Mouse (Mus musculus): ENCODE measurements around the gene Ube2g2. TPM values are rescaled to one million over a fixed set of nuclear protein-coding genes. Genes with fewer than 3 reads are reported as not detected.
A peak's percentile ranks its signal among the peaks of the same experiment; 100 is the strongest.

Ube2g2 gene
- polyA plus RNA-seq, 1 experiment: 40.2 TPM

DNA sequence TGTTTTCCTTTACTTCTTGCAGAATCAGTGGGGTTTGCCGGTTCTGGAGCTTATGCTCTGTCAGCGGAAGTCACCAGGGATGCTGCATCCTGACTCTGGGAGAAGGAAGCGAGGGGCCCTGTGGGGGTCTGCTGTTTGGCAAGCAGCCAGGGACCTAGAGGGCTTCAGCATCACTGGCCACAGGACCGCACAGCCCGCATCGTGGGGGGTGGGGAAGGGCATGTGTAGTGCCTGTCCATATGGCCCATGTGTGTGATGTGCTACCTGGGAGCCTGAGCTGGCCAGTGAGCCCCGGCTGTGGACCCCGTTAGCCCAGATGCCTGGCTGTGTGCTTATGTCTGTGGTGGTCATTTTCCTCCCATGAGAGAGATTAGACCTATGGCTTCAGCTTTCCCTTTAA is 32.3 kb upstream of the Ube2g2 start:
- Histone ChIP-seq H3K27me3 (ENCODE audit: control insufficient read depth, insufficient read depth, low read length, poor library complexity, severe bottlenecking) (no peaks in the 10 kb centered on the region), H3K36me3 (ENCODE audit: control insufficient read depth, insufficient read depth, low read length, poor library complexity, severe bottlenecking) (peaks cover 13% of the 10 kb centered on the region), H3K4me1 (ENCODE audit: control insufficient read depth, insufficient read depth, low read length) (peaks cover 8% of the 10 kb centered on the region), H3K4me3 (ENCODE audit: low read depth, low read length) (no peak overlapping the region), H3K9ac (ENCODE audit: low read depth, poor library complexity, severe bottlenecking) (no peak overlapping the region), H3K27ac (ENCODE audit: insufficient read depth, low read length) (no peak overlapping the region), H3K9me3 (replicated peaks; ENCODE audit: control insufficient read depth, insufficient read depth, low read length, poor library complexity, severe bottlenecking) (no peaks in the 10 kb centered on the region)
- no peak for TF ChIP-seq POLR2A (IDR thresholded peaks at IDR 0.05; ENCODE audit: insufficient read depth, low read length)
- TF ChIP-seq CTCF (IDR thresholded peaks at IDR 0.05; ENCODE audit: low read depth, low read length): no peak
- TF ChIP-seq EP300 (IDR thresholded peaks at IDR 0.05; ENCODE audit: insufficient read depth, low read depth, low read length): no peak

- H3K36me3 ChIP-seq (ENCODE audit: control insufficient read depth, insufficient read depth, low read length, poor library complexity, severe bottlenecking): peaks cover 13% of the 10 kb centered on the region
- no peaks in the 10 kb centered on the region for H3K9me3 ChIP-seq (replicated peaks; ENCODE audit: control insufficient read depth, insufficient read depth, low read length, poor library complexity, severe bottlenecking)
- TF ChIP-seq POLR2A (IDR thresholded peaks at IDR 0.05; ENCODE audit: insufficient read depth, low read length): no peak
- peak; percentile 94 for TF ChIP-seq CTCF (IDR thresholded peaks at IDR 0.05; ENCODE audit: low read depth, low read length)
- TF ChIP-seq EP300 (IDR thresholded peaks at IDR 0.05; ENCODE audit: insufficient read depth, low read depth, low read length): peak; percentile 51; the same call in 1 of the 2 replicates
- H3K9ac ChIP-seq (ENCODE audit: low read depth, poor library complexity, severe bottlenecking): no peak overlapping the region
- peaks cover 8% of the 10 kb centered on the region for H3K4me1 ChIP-seq (ENCODE audit: control insufficient read depth, insufficient read depth, low read length)
- no peak overlapping the region for H3K27ac ChIP-seq (ENCODE audit: insufficient read depth, low read length)
- H3K4me3 ChIP-seq (ENCODE audit: low read depth, low read length): no peak overlapping the region
- H3K27me3 ChIP-seq (ENCODE audit: control insufficient read depth, insufficient read depth, low read length, poor library complexity, severe bottlenecking): no peaks in the 10 kb centered on the region
Observed at GRCm38 (mm10) chr10:77590812-77591211, 31.3 kb upstream of the Ube2g2 start.

DNA sequence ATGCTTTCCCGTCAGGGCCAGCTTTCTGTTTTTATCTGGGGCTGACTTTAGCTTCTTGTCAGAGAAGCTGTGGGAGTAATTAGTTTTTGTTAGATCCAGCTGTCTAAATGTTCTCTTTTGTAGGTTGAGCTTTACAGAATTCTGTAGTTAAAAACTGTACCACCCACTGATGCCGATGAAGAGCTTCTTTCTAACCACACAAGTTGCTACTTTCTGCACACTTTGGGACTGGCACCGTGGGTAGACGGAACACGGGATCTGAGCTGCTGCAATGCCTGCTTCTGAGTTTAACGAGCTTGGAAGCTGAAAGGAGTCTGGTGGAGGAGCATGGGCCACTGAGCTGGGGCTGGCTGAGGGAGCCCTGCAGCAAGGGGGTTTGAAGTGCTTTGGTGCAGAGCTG is 30.5 kb upstream of the Ube2g2 start:
- Histone ChIP-seq H3K9ac (ENCODE audit: low read depth, poor library complexity, severe bottlenecking) (no peak overlapping the region), H3K27me3 (ENCODE audit: control insufficient read depth, insufficient read depth, low read length, poor library complexity, severe bottlenecking) (no peaks in the 10 kb centered on the region), H3K4me3 (ENCODE audit: low read depth, low read length) (no peak overlapping the region), H3K4me1 (ENCODE audit: control insufficient read depth, insufficient read depth, low read length) (peaks cover 8% of the 10 kb centered on the region), H3K9me3 (replicated peaks; ENCODE audit: control insufficient read depth, insufficient read depth, low read length, poor library complexity, severe bottlenecking) (no peaks in the 10 kb centered on the region), H3K27ac (ENCODE audit: insufficient read depth, low read length) (no peak overlapping the region), H3K36me3 (ENCODE audit: control insufficient read depth, insufficient read depth, low read length, poor library complexity, severe bottlenecking) (peaks cover 13% of the 10 kb centered on the region)
- TF ChIP-seq CTCF (IDR thresholded peaks at IDR 0.05; ENCODE audit: low read depth, low read length) (no peak), POLR2A (IDR thresholded peaks at IDR 0.05; ENCODE audit: insufficient read depth, low read length) (no peak), EP300 (IDR thresholded peaks at IDR 0.05; ENCODE audit: insufficient read depth, low read depth, low read length) (no peak)

GRCm38 (mm10) chr10:77596060-77596459 is 26.0 kb upstream of the Ube2g2 start:
- Histone ChIP-seq H3K4me1 (ENCODE audit: control insufficient read depth, insufficient read depth, low read length) (no peaks in the 10 kb centered on the region), H3K27ac (ENCODE audit: insufficient read depth, low read length) (no peak overlapping the region), H3K9ac (ENCODE audit: low read depth, poor library complexity, severe bottlenecking) (no peak overlapping the region), H3K27me3 (ENCODE audit: control insufficient read depth, insufficient read depth, low read length, poor library complexity, severe bottlenecking) (no peaks in the 10 kb centered on the region), H3K4me3 (ENCODE audit: low read depth, low read length) (no peak overlapping the region), H3K9me3 (replicated peaks; ENCODE audit: control insufficient read depth, insufficient read depth, low read length, poor library complexity, severe bottlenecking) (no peaks in the 10 kb centered on the region), H3K36me3 (ENCODE audit: control insufficient read depth, insufficient read depth, low read length, poor library complexity, severe bottlenecking) (peaks cover 23% of the 10 kb centered on the region)
- TF ChIP-seq CTCF (IDR thresholded peaks at IDR 0.05; ENCODE audit: low read depth, low read length): no peak
- TF ChIP-seq EP300 (IDR thresholded peaks at IDR 0.05; ENCODE audit: insufficient read depth, low read depth, low read length): no peak
- TF ChIP-seq POLR2A (IDR thresholded peaks at IDR 0.05; ENCODE audit: insufficient read depth, low read length): no peak

DNA sequence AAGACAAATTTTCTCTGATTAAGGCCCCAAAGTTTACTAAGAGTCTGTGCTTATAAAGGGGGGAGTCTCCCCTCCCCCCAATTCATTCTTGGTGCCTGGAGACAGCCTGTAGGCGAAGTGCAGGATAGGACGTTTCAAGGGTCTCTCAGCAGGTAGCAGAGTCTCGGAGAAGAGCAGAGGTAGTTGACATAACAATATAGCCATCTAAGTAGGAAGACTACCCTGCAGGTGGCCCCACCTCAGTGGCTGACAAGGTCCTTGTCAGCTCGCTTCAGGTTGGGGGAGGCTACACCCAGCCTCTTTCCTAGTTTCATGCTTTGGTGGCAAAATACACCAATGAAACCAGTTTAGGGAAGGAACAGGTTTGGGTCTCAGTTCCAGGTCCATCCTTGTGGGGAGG is 19.1 kb upstream of the Ube2g2 start:
- H3K27me3 ChIP-seq (ENCODE audit: control insufficient read depth, insufficient read depth, low read length, poor library complexity, severe bottlenecking): no peaks in the 10 kb centered on the region
- H3K4me3 ChIP-seq (ENCODE audit: low read depth, low read length): no peak overlapping the region
- H3K36me3 ChIP-seq (ENCODE audit: control insufficient read depth, insufficient read depth, low read length, poor library complexity, severe bottlenecking): no peaks in the 10 kb centered on the region; the same call in 1 of the 2 replicates
- no peak overlapping the region for H3K9ac ChIP-seq (ENCODE audit: low read depth, poor library complexity, severe bottlenecking)
- H3K27ac ChIP-seq (ENCODE audit: insufficient read depth, low read length): peak overlapping the region; percentile 72
- H3K4me1 ChIP-seq (ENCODE audit: control insufficient read depth, insufficient read depth, low read length): no peaks in the 10 kb centered on the region
- H3K9me3 ChIP-seq (replicated peaks; ENCODE audit: control insufficient read depth, insufficient read depth, low read length, poor library complexity, severe bottlenecking): no peaks in the 10 kb centered on the region
- TF ChIP-seq POLR2A (IDR thresholded peaks at IDR 0.05; ENCODE audit: insufficient read depth, low read length): no peak
- TF ChIP-seq EP300 (IDR thresholded peaks at IDR 0.05; ENCODE audit: insufficient read depth, low read depth, low read length): peak; percentile 91

DNA sequence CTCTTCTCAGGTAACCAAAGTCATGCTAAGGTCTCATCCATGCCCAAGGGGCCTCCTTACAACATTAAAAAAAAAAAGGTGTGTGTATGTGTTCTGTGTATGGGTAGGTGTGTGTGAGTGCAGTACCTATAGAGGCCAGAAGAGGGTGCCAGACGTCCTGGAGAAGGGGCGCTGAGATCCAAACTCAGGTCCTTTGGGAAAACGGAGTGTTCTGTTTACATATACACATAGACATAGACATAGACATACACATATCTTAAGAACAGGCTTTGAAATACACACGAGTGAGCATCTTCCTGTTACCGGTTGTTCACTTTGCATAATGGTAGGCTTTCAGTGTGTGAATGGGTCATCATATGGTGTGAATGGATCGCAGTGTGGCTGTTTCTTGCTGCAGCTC is 18.0 kb upstream of the Ube2g2 start:
- H3K9ac ChIP-seq (ENCODE audit: low read depth, poor library complexity, severe bottlenecking): no peak overlapping the region
- H3K4me1 ChIP-seq (ENCODE audit: control insufficient read depth, insufficient read depth, low read length): no peaks in the 10 kb centered on the region
- H3K27me3 ChIP-seq (ENCODE audit: control insufficient read depth, insufficient read depth, low read length, poor library complexity, severe bottlenecking): no peaks in the 10 kb centered on the region
- no peaks in the 10 kb centered on the region for H3K9me3 ChIP-seq (replicated peaks; ENCODE audit: control insufficient read depth, insufficient read depth, low read length, poor library complexity, severe bottlenecking)
- no peaks in the 10 kb centered on the region for H3K36me3 ChIP-seq (ENCODE audit: control insufficient read depth, insufficient read depth, low read length, poor library complexity, severe bottlenecking)
- no peak overlapping the region for H3K27ac ChIP-seq (ENCODE audit: insufficient read depth, low read length)
- H3K4me3 ChIP-seq (ENCODE audit: low read depth, low read length): no peak overlapping the region
- TF ChIP-seq CTCF (IDR thresholded peaks at IDR 0.05; ENCODE audit: low read depth, low read length) (peak; percentile 67), POLR2A (IDR thresholded peaks at IDR 0.05; ENCODE audit: insufficient read depth, low read length) (no peak), EP300 (IDR thresholded peaks at IDR 0.05; ENCODE audit: insufficient read depth, low read depth, low read length) (no peak)
